Mouse (Mus musculus) neural tube, embryonic 15.5 days (tissue): ENCODE data around the gene Ap2a1. TPM values are rescaled to one million over a fixed set of nuclear protein-coding genes. Genes with fewer than 3 reads are reported as not detected.

ENCODE experiments used
- ATAC-seq: fragments of 200-750 bp; cut with Nextera tagmentation; 2 replicates; pipeline ENCODE4 v1.8.0; 2017; ENCODE audit warnings: mild to moderate bottlenecking, moderate TSS enrichment, moderate library complexity; ENCODE audit not compliant: low FRiP score
- H3K27ac ChIP-seq: fragments of 300-500 bp; sonication (generic); replicated peaks from 2 replicates; pipeline ENCODE4 v1.5.1; 2015; ENCODE audit warnings: mild to moderate bottlenecking, inconsistent platforms
- H3K27me3 ChIP-seq: fragments of 300-500 bp; sonication (generic); replicated peaks from 2 replicates; pipeline ENCODE4 v1.6.1; 2015; ENCODE audit warnings: inconsistent platforms
- H3K36me3 ChIP-seq: fragments of 300-500 bp; sonication (generic); 2 replicates; pipeline ENCODE4 v1.6.1; 2015; ENCODE audit warnings: inconsistent platforms
- H3K4me1 ChIP-seq: fragments of 300-500 bp; sonication (generic); 2 replicates; pipeline ENCODE4 v1.6.1; 2015; ENCODE audit warnings: inconsistent platforms
- H3K4me2 ChIP-seq: fragments of 300-500 bp; sonication (generic); 2 replicates; pipeline ENCODE4 v1.6.1; 2015; ENCODE audit warnings: inconsistent platforms, mild to moderate bottlenecking, moderate library complexity
- H3K4me3 ChIP-seq: fragments of 300-500 bp; sonication (generic); replicated peaks from 2 replicates; pipeline ENCODE4 v1.5.1; 2015; ENCODE audit warnings: mild to moderate bottlenecking, inconsistent platforms
- H3K9ac ChIP-seq: fragments of 300-500 bp; sonication (generic); replicated peaks from 2 replicates; pipeline ENCODE4 v1.6.1; 2015; ENCODE audit warnings: mild to moderate bottlenecking, inconsistent platforms
- H3K9me3 ChIP-seq: fragments of 300-500 bp; sonication (generic); replicated peaks from 2 replicates; pipeline ENCODE4 v1.6.1; 2016; ENCODE audit warnings: inconsistent platforms
- WGBS: fragments of 180-500 bp; shearing (Covaris S2); methylation state at CpG from one replicate; pipeline ENCODE4 v1.1.7; 2015; ENCODE audit warnings: mixed read lengths; 5-methylcytosine and 5-hydroxymethylcytosine counted together
- polyA plus RNA-seq: library from polyadenylated mRNA; unstranded; fragments of >200 nt; fragmentation: Nextera tagmentation; extraction: Ambion mirVana; gene quantifications from 2 replicates; pipeline ENCODE4 v1.2.1, GENCODE M21; 2015

The Ap2a1 gene
- polyA plus RNA-seq, 1 experiment from 2014 or later, result 126 TPM

GRCm38 (mm10) chr7:44869697-44870528, 59.4 kb downstream of the Ap2a1 start, which contains the start of gene Ptov1:
Ptov1 (minus strand) TSS chr7:44869788.
- peak within 1 kb of the TSS; percentile 96 for H3K9ac ChIP-seq
- peak within 1 kb of the TSS; percentile 99 for H3K27ac ChIP-seq
- H3K27me3 ChIP-seq, result no peaks in the 10 kb centered on the region
- ATAC-seq, result peak; percentile 96
- H3K36me3 ChIP-seq, result peaks cover 8% of the 10 kb centered on the region; the same call in 1 of the 2 replicates
- peak within 1 kb of the TSS; percentile 80 for H3K4me2 ChIP-seq
- peak within 1 kb of the TSS; percentile 75 for H3K4me3 ChIP-seq
- no peaks in the 10 kb centered on the region for H3K9me3 ChIP-seq
- WGBS, result 7% methylated on average over 29 of the region's 29 CpGs
- H3K4me1 ChIP-seq, result peaks cover 47% of the 10 kb centered on the region

DNA sequence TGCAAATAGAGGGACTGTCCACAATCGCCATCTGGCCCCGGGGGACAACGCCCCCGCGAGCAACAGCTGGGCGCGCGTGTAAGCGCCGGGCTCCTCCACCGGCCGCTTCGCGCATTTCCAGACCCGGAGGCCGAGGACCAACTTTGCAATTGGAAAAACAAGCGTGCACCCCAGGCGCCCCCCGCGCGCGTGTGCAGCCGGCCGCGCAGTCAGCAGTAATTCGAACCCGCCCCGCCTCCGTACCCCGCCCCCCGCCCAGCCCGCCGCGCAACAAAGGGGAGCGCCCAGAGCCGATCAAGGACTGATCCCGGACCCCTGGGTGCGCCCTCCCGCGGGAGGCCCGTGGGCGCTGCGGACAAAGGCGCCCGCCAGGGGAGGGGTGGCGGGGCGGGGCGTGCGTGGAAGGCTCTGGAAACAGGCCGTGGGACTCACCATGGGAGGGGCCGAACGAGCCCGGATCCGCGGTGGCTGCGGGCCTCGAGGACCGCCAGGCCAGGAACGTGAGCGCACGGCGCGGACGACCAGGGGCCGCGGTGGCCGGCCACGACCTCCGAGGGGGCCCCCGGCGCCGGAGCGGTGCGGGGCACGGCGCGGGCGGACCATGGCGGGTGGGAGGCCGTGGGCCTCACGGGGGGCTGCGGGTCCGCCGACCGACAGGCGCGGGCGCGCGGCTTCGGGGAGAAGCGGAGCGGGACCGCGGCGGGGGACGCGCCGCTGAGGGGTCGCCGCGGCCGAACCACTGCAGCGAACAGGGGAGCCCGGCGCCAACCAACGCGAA, 60.2 kb downstream of the Ap2a1 start:
- peak; percentile 43 for ATAC-seq
- Histone ChIP-seq H3K9ac (peak overlapping the region; percentile 96), H3K4me2 (peak overlapping the region; percentile 80), H3K27ac (peak overlapping the region; percentile 99), H3K36me3 (peaks cover 16% of the 10 kb centered on the region), H3K4me1 (peaks cover 55% of the 10 kb centered on the region), H3K27me3 (no peaks in the 10 kb centered on the region), H3K4me3 (peak overlapping the region; percentile 75), H3K9me3 (no peaks in the 10 kb centered on the region)
- WGBS, result under 1% methylated on average over 68 of the region's 108 CpGs

DNA sequence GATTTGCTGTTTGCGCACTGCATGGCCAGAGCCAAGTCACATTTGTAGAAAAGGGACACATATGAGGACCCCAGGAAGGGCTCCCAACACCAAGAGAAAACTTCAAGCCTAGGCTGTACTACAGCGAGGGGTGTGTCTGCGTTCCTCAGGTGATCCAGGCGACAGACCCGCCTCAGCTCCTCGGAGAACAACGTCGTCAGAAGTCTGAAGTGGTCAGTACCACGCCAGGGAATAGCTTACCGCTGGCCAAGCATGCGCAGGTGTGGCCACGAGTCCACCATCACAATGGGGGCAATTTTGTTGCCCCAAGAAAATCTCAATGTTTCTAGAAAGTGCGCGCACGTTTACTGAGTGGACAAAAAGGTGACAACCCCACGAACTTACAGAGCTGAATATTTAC, 60.8 kb downstream of the Ap2a1 start:
- Histone ChIP-seq H3K4me1 (peaks cover 55% of the 10 kb centered on the region), H3K4me2 (peak overlapping the region; percentile 80), H3K9ac (peak overlapping the region; percentile 96), H3K27ac (peak overlapping the region; percentile 99), H3K36me3 (peaks cover 23% of the 10 kb centered on the region), H3K9me3 (no peaks in the 10 kb centered on the region), H3K27me3 (no peaks in the 10 kb centered on the region), H3K4me3 (peak overlapping the region; percentile 75)
- 5% methylated on average over 16 of the region's 16 CpGs for WGBS
- no peak for ATAC-seq

- no peaks in the 10 kb centered on the region for H3K9me3 ChIP-seq
- H3K36me3 ChIP-seq, result peaks cover 29% of the 10 kb centered on the region
- peak overlapping the region; percentile 75 for H3K4me3 ChIP-seq
- 47% methylated on average over 9 of the region's 9 CpGs for WGBS
- peak overlapping the region; percentile 80 for H3K4me2 ChIP-seq
- H3K27me3 ChIP-seq, result no peaks in the 10 kb centered on the region
- no peak for ATAC-seq
- peak overlapping the region; percentile 99; the same call in 1 of the 2 replicates for H3K27ac ChIP-seq
- peaks cover 55% of the 10 kb centered on the region for H3K4me1 ChIP-seq
- H3K9ac ChIP-seq, result peak overlapping the region; percentile 96
Observed at GRCm38 (mm10) chr7:44867802-44868201, 61.5 kb downstream of the Ap2a1 start.

DNA sequence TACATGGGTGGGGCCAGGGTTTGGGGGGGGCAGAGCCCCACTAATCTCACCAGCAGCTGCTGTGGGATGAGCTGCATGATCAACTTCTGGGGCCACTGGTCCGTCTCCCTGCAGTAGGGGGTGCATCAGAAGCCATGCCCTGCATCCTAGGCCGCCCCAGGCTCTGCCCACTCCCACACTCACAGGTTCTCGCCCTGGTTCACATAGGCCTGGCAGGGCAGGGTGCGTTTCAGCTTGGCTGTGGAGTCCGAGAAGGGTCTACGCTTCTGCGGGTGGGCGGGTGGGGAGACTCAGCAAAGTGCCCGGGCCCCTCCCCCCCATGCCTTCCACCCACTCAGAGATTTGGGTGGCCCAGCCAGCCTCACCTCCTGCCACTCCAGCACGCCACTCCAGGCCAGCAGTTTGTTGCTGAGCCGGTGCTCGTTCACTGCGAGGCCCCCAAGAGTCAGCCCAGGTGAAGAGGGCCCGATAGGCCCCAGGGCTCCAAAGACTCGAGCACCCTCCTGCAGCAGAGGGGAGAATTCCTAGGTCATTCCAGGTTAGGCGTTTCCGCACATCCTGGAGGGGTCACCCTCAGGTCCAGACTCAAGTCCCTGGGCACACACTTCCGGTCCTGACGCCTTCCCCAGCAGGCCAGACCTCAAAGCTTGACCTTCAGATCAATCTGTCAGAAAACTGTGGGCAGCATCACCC, 62.1 kb downstream of the Ap2a1 start:
- Histone ChIP-seq H3K9me3 (no peaks in the 10 kb centered on the region), H3K36me3 (peaks cover 36% of the 10 kb centered on the region), H3K9ac (peak overlapping the region; percentile 96), H3K4me2 (peak overlapping the region; percentile 80), H3K27ac (peak overlapping the region; percentile 68; the same call in 1 of the 2 replicates), H3K27me3 (no peaks in the 10 kb centered on the region), H3K4me1 (peaks cover 55% of the 10 kb centered on the region), H3K4me3 (peak overlapping the region; percentile 75)
- no peak for ATAC-seq
- 77% methylated on average over 19 of the region's 19 CpGs for WGBS

DNA sequence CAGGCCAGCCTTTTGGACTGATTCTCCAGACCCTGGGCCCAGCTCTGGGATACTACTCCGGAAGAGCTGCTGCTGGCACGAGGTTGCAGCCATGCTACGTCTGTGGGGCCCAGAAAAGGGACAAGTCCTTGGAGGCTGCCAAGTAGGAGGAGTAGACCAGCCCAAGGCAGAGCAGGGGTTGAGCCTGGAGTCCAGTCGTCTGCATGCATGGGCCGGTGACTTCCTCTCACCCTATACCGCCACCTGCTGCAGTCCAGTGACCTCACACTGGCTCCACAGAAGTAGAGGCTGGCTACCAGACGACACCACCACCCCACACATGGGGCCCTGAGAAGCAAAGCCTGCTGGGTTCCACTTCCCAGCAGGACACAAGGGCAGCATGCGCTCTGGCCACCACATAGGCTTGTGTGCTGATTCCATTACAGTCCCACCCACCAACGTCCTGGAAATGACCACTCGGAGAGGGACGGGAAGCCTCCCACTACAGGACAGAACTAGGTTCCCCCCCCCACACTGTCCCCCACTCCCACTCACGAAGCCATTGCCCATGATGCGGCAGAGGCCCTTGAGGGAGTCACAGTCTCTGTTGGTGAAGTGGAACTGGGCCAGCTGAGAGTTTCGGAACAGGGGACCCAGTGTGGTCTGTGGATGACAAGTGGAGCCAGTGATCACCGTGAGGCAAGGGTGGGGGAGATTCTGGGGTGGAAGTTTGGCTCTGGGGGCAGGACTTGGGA, 62.9 kb downstream of the Ap2a1 start:
- ATAC-seq, result no peak
- H3K36me3 ChIP-seq, result peaks cover 43% of the 10 kb centered on the region
- H3K4me2 ChIP-seq, result peak overlapping the region; percentile 80
- H3K27ac ChIP-seq, result peak overlapping the region; percentile 68
- H3K9me3 ChIP-seq, result no peaks in the 10 kb centered on the region
- H3K9ac ChIP-seq, result peak overlapping the region; percentile 9; the same call in 1 of the 2 replicates
- H3K27me3 ChIP-seq, result no peaks in the 10 kb centered on the region
- peak overlapping the region; percentile 75 for H3K4me3 ChIP-seq
- peaks cover 56% of the 10 kb centered on the region for H3K4me1 ChIP-seq
- WGBS, result 50% methylated on average over 15 of the region's 15 CpGs

DNA sequence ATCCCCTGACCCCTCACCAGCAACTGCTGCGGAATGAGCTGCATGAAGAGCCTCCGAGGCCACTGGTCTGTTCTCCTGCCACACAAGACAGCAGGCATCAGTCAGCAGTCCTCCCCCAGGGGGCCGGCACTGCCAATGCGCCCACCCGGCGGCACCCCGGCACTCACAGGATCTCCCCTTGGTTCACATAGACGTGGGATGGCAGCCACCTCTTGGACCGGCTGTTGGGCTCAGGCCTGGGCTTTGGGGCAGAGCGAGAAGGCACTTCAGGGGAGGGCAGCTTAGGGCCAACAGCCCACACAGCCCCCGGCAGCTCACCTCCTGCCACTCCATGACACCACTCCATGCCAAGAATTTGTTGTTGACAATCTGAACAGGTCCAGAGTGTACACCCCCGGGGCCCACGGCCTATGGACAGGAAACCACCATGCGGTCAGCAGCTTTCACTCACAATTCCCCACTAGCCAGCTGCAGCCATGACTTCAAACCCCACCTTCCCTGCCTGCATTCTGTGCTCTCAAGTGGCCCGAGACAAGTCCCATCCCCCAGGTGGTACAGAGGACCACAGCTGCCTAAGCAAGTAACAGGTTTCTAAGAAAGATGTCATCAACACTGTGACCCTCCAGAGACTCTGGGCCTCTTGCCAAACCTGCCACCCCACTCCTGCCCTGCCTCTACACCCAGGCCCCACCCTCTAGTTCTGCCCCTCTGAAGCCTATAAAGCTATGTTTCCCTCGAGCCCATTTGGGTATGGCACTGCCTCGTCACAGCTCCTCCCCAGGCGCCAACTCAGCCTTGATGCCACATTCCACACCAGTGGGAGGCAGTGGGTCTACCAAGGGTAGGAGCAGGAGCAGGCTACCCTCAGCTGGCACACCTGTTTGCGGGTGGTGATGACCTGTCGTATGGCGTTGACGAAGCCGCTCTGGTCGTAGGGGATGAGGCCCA, 64.4 kb downstream of the Ap2a1 start:
- Histone ChIP-seq H3K9me3 (no peaks in the 10 kb centered on the region), H3K4me3 (no peak overlapping the region), H3K36me3 (peaks cover 45% of the 10 kb centered on the region), H3K9ac (no peak overlapping the region), H3K27ac (peak overlapping the region; percentile 68), H3K4me1 (peaks cover 62% of the 10 kb centered on the region), H3K4me2 (peak overlapping the region; percentile 80; the same call in 1 of the 2 replicates), H3K27me3 (no peaks in the 10 kb centered on the region)
- 83% methylated on average over 24 of the region's 24 CpGs for whole genome bisulfite sequencing
- ATAC-seq, result no peak

DNA sequence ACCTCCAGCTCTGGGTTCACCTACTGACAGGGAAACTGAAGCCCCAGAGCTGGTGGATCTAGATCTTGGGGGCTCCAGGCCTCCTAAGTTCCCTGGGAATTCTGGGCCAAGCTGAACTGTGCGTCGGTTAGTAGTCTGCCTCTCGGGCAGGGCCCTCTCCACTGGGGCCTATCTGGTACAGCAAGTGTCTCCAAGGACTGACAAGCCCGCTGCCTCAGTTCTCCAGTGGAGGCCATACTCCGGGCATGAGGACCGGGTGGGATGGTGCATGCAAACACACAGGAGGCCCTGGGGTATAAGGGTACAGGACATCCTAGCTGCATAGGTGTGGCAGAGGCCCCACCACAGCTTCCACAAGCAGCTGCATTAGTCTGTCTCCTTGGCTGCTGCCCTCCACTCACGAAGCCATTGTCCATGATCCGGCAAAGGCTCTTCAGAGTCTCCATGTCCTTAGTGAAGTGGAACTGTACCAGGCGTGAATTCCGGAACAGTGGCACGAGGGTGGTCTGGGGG, 65.3 kb downstream of the Ap2a1 start:
- peaks cover 45% of the 10 kb centered on the region for H3K36me3 ChIP-seq
- peaks cover 70% of the 10 kb centered on the region for H3K4me1 ChIP-seq
- H3K27me3 ChIP-seq, result no peaks in the 10 kb centered on the region
- H3K27ac ChIP-seq, result no peak overlapping the region
- no peak overlapping the region for H3K9ac ChIP-seq
- no peak overlapping the region for H3K4me2 ChIP-seq
- 88% methylated on average over 11 of the region's 11 CpGs for whole genome bisulfite sequencing
- ATAC-seq, result no peak
- no peaks in the 10 kb centered on the region for H3K9me3 ChIP-seq
- no peak overlapping the region for H3K4me3 ChIP-seq

- H3K27ac ChIP-seq, result no peak overlapping the region
Observed at GRCm38 (mm10) chr7:44863210-44863609, 66.1 kb downstream of the Ap2a1 start.

GRCm38 (mm10) chr7:44862434-44862833, 66.9 kb downstream of the Ap2a1 start:
- Histone ChIP-seq H3K4me2 (no peak overlapping the region), H3K4me3 (no peak overlapping the region), H3K9me3 (no peaks in the 10 kb centered on the region), H3K9ac (no peak overlapping the region), H3K27me3 (no peaks in the 10 kb centered on the region), H3K4me1 (peaks cover 70% of the 10 kb centered on the region), H3K27ac (no peak overlapping the region), H3K36me3 (peaks cover 45% of the 10 kb centered on the region)
- ATAC-seq, result no peak
- 87% methylated on average over 8 of the region's 8 CpGs for WGBS

More at GRCm38 (mm10) chr7:44863210-44863609, 66.1 kb downstream of the Ap2a1 start:
- Histone ChIP-seq H3K4me3 (no peak overlapping the region), H3K4me2 (no peak overlapping the region), H3K36me3 (peaks cover 45% of the 10 kb centered on the region), H3K4me1 (peaks cover 71% of the 10 kb centered on the region), H3K9ac (no peak overlapping the region), H3K9me3 (no peaks in the 10 kb centered on the region), H3K27me3 (no peaks in the 10 kb centered on the region)
- 91% methylated on average over 14 of the region's 14 CpGs for WGBS
- no peak for ATAC-seq
